Mouse (Mus musculus) cerebellum, postnatal 25 days (tissue): ENCODE results near the gene Dll1.
A peak's percentile ranks its signal among the peaks of the same experiment; 100 is the strongest.

Experiments used
- DNase-seq, 2 experiments: peaks; one replicate each; pipeline ENCODE4 v3.0.0; 2021; ENCODE audit warnings: mixed read lengths in 2 of 2

The Dll1 gene

GRCm38 (mm10) chr17:15378413-15379109 is 1.9 kb upstream of the Dll1 start:
- DNase-seq = no peak

- peak in 1 of 2 experiments; percentile 25 for DNase-seq
These were observed 1.2 kb upstream of the Dll1 start for GRCm38 (mm10) chr17:15377901-15378300.

GRCm38 (mm10) chr17:15375701-15376493 is 775 bp downstream of the Dll1 start:
- peak; percentile 58 to 65 for DNase-seq

- peak in 1 of 2 experiments; percentile 16 for DNase-seq
These were observed 1.4 kb downstream of the Dll1 start for GRCm38 (mm10) chr17:15375224-15375623.

- DNase-seq = peak in 1 of 2 experiments; percentile 14
These were observed 2.1 kb downstream of the Dll1 start for GRCm38 (mm10) chr17:15374321-15375141.

GRCm38 (mm10) chr17:15372931-15373652 is 3.6 kb downstream of the Dll1 start:
- DNase-seq = no peak

GRCm38 (mm10) chr17:15371967-15372835 is 4.5 kb downstream of the Dll1 start:
- DNase-seq = no peak

- no peak for DNase-seq
These were observed 6.3 kb downstream of the Dll1 start for GRCm38 (mm10) chr17:15370401-15370800.

- no peak for DNase-seq
These were observed 11.0 kb downstream of the Dll1 start for GRCm38 (mm10) chr17:15365650-15366049.

GRCm38 (mm10) chr17:15363656-15364055 is 13.0 kb downstream of the Dll1 start:
- no peak for DNase-seq

- DNase-seq = no peak
These were observed 19.6 kb downstream of the Dll1 start for GRCm38 (mm10) chr17:15357071-15357470.

GRCm38 (mm10) chr17:15356526-15356925 is 20.1 kb downstream of the Dll1 start:
- DNase-seq = no peak

- DNase-seq = no peak
These were observed 21.6 kb downstream of the Dll1 start for GRCm38 (mm10) chr17:15355072-15355471.

GRCm38 (mm10) chr17:15354006-15354405 is 22.7 kb downstream of the Dll1 start:
- no peak for DNase-seq

GRCm38 (mm10) chr17:15352869-15353610 is 23.6 kb downstream of the Dll1 start:
- no peak for DNase-seq

- no peak for DNase-seq
These were observed 26.5 kb downstream of the Dll1 start for GRCm38 (mm10) chr17:15350152-15350551.

- peak; percentile 57 to 69 for DNase-seq
These were observed 33.4 kb downstream of the Dll1 start for GRCm38 (mm10) chr17:15343071-15343822.

- no peak for DNase-seq
These were observed 38.8 kb downstream of the Dll1 start for GRCm38 (mm10) chr17:15337906-15338305.

- DNase-seq = no peak
These were observed 46.8 kb downstream of the Dll1 start for GRCm38 (mm10) chr17:15329740-15330318.

- no peak for DNase-seq
These were observed 49.6 kb downstream of the Dll1 start for GRCm38 (mm10) chr17:15327106-15327505.
